Mouse (Mus musculus) liver, postnatal 0 days (tissue): ENCODE results near the gene Wfdc15b.

Experiments used
- CTCF ChIP-seq: sonication (generic); IDR thresholded peaks from 2 replicates; pipeline ENCODE4 v1.5.1; 2016; ENCODE audit warnings: antibody characterized with exemption, low read depth
- EP300 ChIP-seq: IDR thresholded peaks from 2 replicates; pipeline ENCODE4 v1.6.1; 2016; ENCODE audit warnings: antibody characterized with exemption, low read depth, mild to moderate bottlenecking

DNA sequence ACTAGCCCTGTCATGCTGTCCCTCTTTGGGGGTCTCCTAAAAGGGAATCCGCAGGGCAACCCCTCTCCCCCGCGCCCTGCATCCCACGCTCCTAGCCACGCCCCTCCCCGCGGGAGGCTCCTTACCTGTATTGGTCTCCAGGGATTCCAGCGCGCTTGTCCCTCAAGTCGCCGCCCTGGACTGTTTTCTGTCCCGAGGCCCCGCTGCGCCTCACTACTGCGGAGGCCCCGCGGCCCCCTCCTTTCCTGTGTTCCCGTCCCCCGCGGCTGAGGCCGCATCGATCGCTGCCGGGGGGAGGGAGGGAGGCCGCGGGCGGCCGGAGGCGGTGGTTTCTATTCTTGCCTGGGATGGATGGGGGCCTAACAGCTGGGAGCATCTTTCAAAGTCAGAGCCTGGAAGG, 50.6 kb downstream of the Wfdc15b start, which contains the start of gene Kcns1:
- TF ChIP-seq CTCF (no peak), EP300 (no peak)
